Mouse (Mus musculus) adrenal gland, postnatal 25 days (tissue): Measurements from ENCODE around the gene Serpine3. TPM values are rescaled to one million over a fixed set of nuclear protein-coding genes. Genes with fewer than 3 reads are reported as not detected.
A peak's percentile ranks its signal among the peaks of the same experiment; 100 is the strongest.
"Not testable (repeated sequence)": the region's sequence is repeated elsewhere in the genome, so short reads cannot be mapped to it uniquely, and the experiment has no call there.

ENCODE experiments used
- DNase-seq: peaks from one replicate; pipeline ENCODE4 v3.0.0; 2021; ENCODE audit warnings: mixed read lengths
- long read RNA-seq: library from polyadenylated mRNA; stranded (forward); transcript quantifications from one replicate; pipeline ENCODE4 v2.0.0, GENCODE M21; 2021
- total RNA-seq: library from RNA; stranded (reverse); gene quantifications from 2 replicates; pipeline ENCODE4 v1.2.3, GENCODE M21; 2021

The Serpine3 gene
- total RNA-seq, result not detected in 2 replicates
- long read RNA-seq, result 0 reads

DNA sequence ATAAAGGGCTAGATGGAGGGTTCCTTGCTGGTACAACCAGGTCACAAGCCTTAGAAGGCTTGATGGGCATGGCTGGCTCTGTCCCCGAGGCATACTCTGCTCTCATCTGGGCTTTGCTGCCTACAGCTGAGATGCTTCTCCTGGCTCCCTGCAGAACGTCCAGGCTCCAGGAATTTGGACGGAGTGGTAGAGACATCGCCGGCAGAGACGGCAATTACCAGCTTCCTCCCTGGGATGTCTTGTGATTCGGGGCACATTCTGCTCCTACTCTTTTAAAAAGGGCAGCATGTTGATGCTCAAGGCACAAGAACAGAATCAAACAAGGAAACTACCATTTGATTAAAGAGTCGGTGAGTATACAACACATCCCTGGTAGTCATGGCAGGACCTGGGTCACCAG is at the start of gene Serpine3:
Gene Serpine3, plus strand, starts transcription at position 301 of the 400 bp plus-strand sequence.
- DNase-seq, result no peak

- no peak for DNase-seq
Observed at GRCm38 (mm10) chr14:62622393-62622792, 41.1 kb upstream of the Serpine3 start.

DNA sequence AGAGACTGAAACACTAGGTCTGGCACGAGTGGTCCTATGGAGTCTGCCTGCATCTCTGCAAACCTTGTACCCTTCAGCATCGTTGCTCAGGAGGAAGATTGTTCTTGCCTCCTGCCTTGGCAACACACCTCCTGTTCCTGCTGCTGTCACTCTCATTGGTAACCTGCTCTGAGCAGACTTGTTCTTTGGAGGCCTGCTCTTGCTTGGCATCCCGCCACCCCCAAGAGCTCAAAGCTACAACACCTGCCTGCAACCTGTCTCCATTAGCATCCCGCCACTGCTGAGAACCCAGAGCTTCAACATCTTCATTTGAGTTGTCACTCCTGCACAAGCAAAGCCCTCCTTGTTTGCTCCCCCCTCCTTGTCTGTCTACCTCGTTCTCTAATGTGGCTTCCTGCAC is 35.5 kb upstream of the Serpine3 start:
- no peak for DNase-seq

DNA sequence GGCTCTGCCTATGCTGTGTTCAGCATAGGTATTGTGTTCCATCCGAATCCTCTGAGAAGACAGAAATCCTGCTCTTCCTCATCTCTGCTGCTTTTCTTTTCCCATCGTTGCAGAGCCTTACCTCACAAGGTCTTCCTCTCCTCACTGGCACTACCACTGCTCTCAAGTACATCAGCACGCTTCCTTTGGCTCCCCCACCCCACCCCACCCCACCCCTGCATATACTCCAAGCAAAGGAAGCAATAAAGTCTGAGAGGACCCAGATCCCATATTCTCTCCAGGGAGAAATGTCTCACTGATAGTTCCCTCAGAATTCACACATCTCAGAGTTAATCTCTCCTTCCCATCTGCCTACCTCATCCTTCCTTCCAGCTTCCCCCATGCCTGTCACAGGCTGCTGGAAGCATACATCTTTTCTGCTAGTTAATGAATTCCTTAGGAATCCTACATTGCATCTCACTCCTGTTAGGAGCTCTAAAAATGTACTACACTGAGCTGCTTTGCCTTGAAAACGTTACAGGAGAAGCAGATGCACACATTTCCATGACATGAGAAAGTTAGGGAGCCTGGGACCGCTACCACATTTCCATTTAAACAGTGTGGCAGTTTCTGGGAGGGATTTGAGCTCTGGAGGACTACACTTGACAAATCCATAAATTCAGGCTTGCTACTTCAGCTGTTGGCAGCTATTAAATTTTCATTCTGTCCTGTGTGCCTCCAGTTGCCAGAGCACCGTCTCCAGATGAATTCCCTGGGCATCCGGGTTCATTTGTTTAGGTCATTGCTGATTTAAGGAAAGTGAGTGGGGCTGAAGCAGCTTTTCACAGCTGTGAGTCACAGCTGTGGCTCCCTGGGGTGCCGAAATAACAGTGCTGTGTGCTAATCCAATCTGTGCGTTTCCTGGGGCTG is 25.8 kb upstream of the Serpine3 start:
- no peak for DNase-seq

DNA sequence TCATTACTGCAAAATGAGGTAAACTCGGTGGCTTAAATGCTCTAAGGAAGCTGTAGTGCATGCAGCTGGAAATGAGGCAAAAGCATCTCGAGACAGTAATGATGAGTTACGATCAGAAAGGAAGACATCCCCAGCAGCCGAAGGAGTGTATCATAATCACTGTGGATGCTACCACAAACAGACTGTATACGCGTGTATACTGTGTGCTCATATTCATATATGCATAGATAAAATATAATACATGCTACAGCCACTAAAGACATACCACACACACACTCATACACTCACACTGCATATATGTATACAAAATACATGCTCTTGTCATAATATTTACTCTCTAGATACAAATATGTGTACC is 25.1 kb upstream of the Serpine3 start:
- no peak for DNase-seq

DNA sequence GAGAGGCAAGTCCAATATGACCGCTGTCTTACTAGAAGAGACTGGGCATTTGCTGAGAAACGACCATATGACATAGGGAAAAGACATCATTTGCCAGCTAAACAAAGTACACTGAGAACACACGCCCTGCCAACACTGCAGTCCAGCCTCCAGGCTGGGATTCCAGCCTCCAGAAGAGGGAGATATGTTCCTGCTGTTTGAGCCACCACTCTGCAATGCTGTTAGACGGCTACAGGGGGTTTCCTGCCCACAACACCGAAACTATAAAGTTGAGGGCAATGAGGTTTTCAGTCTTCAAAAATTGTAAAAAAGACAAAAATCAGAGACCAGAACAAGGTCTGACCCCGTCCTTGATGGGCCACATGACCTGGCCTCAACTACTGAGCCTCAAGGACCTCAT is 24.4 kb upstream of the Serpine3 start:
- peak; percentile 12 for DNase-seq

- no peak for DNase-seq
Observed at GRCm38 (mm10) chr14:62639551-62639950, 23.9 kb upstream of the Serpine3 start.

DNA sequence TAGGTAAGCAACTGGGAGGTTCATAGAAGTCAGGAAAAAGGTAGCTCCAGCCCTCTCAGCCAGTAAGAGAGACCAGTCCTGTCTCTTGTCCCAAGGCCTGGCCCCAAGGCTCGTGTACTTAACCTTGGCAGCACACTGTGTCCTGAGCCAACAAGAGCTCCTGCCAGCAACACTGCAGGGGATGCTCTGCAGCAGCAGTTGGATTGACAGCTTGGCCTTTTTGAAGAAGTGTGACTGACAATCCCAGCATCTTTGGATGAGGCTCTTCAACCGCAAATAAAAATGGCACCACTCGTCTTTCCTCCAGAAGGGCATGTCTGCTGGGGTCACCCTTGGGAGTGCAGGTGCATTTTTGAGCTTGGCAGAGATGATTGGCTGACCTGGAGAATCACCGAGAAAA is 23.1 kb upstream of the Serpine3 start:
- no peak for DNase-seq

DNA sequence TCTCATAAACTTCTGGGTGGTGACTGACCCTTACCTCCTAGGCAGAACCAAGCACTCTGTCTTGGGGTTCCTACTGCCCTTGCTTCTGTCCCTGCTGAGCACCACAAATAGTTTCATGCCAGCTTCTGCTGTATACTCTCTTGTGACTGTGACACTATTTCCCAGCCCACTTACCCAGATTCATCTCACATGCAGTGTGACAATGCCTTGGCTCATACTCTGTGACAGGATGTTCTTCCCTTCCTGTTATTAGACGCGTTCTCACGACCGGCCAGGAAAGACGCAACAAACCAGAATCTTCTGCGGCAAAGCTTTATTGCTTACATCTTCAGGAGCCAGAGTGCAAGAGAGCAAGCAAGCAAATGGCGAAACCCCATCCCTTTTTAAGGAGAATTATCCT is 21.1 kb upstream of the Serpine3 start:
- DNase-seq, result not testable (repeated sequence)

GRCm38 (mm10) chr14:62648405-62648804 is 15.1 kb upstream of the Serpine3 start:
- no peak for DNase-seq

- no peak for DNase-seq
Observed at GRCm38 (mm10) chr14:62650376-62650775, 13.1 kb upstream of the Serpine3 start.

DNA sequence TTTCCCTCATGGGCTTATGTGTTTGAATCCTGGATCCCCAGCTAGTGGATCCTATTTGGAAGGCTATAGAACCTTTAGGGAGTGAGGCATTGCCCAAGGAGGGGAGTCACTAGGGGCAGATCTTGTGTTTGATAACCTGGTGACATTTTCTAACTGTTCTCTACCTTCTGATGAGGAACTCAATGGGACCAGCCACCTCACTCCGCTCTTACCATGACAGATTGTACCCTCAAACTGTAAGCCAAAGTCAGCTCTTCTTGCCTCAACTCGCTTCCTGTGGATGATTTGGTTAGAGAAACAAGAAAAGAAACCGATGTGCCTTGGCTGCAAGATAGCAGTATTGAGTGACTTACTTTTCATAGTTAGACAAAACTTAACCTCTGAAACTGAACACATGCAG is 11.7 kb upstream of the Serpine3 start:
- DNase-seq, result no peak

DNA sequence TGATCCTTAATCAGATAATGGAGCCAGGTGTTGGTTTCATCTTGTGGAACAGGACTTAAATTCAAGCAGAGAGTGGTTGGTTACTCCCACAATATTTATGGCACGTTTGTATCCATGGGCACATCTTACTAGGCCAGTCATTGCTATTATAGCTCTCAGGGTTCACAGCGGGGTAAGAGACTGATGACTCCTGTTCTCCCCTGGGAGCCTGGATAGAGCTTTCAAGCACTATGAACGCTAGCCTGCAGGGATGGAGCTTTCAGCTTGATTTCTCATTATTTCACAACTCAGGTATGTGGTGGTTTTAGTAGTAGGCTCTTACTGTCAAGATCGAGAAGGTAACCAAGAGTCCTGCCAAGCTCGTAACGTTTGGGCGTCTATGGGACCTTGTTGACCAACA is 7.5 kb upstream of the Serpine3 start:
- no peak for DNase-seq

DNA sequence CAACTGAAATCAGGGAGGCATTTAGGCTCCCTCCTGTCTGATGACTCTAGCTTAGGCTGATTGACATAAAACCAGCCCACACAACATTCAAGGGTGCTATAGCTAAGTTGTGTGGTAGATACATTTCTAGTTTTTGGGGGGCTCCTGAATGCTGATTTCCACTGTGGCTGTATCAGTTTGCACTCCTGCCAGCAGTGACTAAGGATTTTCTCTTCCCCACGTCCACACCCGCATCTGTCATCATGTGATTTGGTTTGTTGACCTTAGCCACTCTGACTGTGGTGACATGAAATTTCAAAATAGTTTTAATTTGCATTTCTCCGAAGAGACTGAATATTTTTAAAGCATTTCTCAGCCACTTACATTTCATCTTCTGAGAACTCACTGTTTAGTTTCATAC is 6.0 kb upstream of the Serpine3 start:
- DNase-seq, result no peak

GRCm38 (mm10) chr14:62662381-62662780 is 1.1 kb upstream of the Serpine3 start:
- DNase-seq, result no peak

DNA sequence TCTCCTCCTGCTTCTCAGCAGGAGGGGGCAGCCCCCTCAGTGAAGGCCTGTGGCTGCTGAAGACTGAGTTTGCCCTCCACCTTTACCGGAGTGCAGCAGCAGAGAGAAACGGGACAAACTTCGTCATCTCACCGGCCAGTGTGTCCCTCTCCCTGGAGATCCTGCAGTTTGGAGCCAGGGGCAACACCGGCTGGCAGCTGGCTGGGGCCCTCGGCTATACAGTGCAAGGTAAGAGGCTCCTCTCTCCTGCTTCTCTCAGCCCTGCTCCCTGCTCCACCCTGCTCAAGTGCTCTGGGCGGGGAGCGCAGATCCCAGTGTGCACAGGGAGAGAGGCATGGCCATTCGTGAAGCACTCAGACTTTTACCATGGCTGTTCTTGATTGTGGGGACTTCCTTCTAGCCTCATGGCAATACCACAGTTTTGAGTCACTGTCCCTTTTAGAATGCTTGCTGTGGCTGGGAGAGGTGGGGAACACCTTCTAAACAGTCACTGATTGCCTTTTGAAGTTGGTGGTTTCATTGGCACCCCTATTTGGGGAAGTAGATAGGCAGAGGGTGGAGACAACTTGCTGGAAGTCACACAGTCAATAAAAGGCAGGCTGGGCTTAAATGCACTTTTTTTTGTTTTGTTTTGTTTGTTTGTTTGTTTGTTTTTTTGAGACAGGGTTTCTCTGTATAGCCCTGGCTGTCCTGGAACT is 1.7 kb downstream of the Serpine3 start:
- peak; percentile 10 for DNase-seq

DNA sequence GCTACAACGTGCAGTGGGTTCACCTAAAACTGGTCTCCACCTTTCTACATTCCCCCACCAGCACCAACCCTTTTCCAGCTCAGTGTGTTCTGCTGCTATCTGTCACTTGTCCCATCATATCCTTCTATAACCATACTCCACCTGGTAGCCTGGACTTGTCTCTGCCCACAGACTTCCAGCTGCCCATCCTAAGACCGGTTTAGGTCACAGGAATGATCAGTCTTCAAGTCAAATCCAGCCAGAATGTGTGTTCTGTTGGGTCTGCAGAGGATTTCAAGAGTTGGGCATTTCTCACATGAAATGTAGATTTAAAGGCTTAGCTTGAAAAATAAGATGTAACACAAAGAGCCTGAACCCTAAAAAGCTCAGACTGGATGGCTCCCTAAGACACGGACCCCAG is 10.2 kb downstream of the Serpine3 start:
- DNase-seq, result no peak

DNA sequence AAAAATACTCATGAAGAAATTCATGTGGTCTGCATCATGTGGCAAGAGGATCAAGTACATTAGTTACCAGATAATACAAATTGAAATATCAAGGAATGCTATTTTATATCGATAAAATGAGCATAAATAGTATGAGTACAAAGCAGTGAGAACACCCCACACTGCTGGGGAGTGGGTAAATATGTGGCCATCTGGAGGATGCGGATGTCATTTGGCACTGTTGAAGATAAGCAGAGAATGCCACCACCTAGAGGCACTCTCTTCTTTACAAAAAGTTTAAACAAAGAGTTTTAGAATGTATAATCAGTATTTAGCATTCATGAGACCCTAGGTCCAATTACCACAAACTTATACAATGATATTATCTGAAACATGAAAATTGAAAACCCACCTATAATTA is 54.7 kb downstream of the Serpine3 start:
- no peak for DNase-seq

GRCm38 (mm10) chr14:62721625-62722024 is 58.2 kb downstream of the Serpine3 start:
- DNase-seq, result no peak

DNA sequence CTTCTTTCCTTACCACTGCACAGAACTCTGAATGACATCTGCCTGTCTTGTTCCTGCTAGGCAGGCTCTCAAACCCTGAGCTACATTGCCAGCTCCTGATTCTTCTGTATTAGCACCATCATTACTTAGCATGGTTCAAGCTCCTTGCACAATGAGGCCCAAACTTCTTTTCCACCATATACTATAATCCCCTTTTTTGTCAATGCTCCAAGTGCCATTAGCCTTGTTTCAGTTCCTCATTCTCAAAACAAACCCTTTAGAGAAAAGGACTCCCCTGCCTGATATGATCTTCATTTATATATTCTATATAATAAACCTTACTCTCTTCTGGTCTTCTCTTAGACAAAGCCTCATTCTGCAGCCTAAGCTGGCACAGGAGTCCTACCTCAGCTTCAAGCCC is 61.1 kb downstream of the Serpine3 start:
- no peak for DNase-seq

DNA sequence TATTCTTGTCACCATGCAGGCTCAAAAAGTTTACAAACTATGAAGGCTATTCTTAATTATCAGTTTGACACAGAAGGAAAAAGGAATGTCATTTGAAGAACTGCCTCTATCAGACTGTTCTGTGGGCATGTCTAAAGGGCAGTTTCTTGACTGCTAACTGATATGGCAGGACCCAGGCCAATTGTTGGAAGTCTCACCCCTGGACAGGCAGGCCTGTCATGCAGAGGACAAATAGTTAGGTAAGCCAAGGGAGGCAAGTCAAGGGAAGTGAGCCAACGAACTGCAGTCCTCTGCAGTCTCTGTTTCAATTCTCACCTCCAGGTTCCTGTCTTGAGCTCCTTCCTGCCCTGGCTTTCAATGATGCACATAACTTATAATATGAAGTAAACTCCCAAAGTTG is 68.4 kb downstream of the Serpine3 start:
- DNase-seq, result no peak

DNA sequence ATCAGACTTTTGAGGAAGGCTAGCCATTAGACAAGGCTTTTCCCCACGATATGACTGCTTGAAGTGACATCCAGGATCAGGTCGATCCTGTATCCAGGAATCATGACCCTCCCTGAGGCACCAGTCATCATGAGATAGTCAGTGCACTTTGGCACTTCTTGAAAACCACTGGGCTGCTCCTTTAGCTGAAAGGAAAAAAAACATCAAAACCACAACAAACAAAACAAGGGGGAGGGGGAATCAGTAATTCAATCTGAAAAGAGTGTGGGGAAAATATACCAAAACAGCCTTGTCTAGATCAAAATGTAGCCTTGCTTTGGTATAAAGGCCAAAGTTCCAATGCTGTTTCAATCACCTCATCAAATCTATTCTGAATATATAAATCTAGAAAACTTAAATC is 70.2 kb downstream of the Serpine3 start:
- DNase-seq, result no peak

DNA sequence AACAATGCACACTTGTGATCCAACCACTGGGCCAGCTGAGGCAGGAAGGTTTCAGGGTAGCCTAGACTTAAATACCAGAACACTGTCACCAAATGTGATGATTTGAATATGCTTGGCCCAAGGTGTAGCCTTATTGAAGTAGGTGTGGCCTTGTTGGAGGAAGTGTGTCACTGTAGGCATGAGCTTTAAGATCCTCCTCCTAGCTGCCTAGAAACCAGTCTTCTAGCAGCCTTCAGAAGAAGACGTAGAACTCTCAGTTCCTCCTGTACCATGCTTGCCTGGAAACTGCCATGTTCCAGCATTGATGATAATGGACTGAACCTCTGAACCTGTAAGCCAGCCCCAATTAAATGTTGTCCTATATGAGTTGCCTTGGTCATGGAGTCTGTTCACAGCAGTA is 72.2 kb downstream of the Serpine3 start:
- no peak for DNase-seq
